Mouse (Mus musculus) 3134 (cell line): ENCODE results near the gene Pitpnc1.

Experiments
- DNase-seq: peaks from one replicate; pipeline ENCODE4 v3.0.0-alpha.2; 2011; ENCODE audit warnings: low spot score; ENCODE audit not compliant: insufficient read length; ENCODE audit errors: extremely low read depth

Pitpnc1 gene

DNA sequence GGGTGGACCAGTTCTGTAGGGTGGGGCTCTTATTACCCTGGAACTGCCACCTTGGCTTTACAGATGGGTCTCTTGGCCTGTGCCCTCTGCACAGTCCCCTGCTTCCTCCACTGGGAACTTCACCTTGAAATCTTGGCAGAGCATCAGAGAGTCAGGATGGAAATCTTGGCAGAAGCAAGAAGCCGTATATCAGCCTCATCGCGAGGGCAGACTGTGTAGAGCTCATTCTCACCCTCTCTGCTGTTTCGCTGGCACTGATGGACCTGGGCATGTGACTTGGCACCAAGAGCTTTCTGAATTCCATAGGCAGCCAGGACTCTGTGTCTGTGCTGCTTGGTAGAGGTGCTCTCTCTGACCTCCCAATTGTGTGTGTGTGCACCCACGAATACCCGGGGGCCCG lies 221.7 kb downstream of the Pitpnc1 start:
- DNase-seq, result no peak

DNA sequence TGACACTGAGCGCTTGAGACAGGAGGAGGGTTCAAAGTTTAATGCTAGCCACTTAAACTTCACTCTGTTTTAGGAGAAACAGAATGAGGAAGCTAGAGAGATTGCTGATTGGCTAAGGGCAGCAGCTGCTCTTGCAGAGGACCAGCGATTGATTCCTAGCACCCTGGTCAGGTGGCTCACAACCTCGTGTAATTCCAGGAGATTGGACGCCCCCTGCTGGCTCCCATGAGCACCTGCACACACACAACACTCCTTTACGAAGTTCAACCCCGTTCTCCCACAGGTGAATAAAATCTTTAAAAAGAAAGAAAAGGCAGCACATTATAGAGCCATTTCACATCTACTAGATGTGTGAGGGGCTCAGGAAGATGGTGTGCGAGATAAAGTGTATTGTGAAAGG lies 224.8 kb downstream of the Pitpnc1 start:
- no peak for DNase-seq

DNA sequence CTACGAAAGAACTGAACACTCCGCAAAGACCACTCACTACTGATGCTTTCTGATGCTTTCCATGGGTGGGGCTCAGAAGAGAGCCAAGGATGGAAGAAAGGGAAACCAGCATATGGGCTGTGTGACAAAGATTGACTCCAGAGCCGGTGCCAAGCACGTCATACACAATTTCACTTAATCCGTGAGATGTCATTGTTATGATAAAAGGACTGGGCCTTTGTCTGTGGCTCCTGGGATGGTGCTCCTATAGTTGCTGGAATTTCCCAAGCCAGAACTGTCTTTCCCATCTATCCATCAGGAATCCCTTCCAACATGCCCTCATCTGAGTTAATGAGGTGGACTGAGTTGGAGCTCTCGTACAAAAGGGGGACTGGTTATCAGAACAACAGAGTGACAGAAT lies 227.4 kb downstream of the Pitpnc1 start:
- DNase-seq, result no peak

DNA sequence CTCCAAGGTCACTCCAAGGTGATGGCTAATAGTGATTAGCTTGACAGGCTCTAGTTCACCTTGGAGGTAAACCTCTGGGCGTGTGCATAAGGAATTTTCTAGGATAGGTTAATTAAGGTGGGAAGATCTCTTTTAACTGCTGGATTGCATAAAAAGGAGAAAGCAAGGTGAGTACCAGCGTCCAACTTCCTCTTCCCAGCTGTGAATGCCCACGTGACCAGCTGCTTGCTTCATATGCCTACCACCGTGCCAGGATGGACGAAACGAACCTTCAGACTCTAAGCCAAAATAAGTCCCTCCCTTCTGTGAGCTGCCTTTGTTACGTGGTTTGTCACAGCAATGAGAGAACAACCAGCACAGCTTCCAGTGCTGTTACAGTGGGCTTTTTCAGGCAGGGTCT lies 228.8 kb downstream of the Pitpnc1 start:
- no peak for DNase-seq

DNA sequence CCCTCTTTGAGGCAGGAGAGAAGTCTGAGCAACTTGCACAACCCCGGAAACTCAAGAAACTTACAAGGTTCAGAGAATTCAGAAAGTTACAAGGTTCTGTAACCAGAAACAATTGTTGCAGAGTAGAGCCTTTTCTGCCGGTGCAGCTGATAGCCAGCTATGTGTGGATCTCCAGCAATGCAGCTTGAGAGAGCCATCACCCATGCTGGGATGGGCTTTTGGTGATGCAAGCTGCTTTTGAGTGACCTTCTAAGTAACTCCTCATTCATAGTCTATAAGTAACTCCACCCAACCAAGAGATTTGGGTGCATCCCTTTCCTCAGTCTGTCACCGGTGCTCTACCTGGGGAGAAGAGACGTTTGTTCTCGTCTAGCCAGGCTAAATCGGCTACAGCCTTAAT lies 232.0 kb downstream of the Pitpnc1 start:
- DNase-seq, result no peak

DNA sequence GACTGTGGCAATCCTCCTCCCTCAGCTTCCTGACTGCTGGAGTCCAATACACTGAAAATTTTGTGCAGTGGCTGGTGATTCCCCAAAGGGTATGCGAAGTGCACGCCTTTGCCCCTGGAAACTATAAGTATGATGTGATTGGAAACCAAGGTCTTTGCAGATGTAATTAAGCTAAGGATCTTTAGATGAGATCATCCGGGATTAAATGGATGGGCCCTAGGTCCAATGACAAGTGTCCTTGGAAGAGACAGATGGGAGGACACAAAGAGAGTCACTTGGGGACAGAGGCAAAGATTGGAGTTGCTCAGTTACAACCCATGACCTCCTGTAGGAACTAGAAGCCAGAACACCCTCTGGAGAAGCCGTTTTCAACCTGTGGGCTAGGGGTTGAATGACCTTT lies 233.0 kb downstream of the Pitpnc1 start:
- DNase-seq, result no peak

DNA sequence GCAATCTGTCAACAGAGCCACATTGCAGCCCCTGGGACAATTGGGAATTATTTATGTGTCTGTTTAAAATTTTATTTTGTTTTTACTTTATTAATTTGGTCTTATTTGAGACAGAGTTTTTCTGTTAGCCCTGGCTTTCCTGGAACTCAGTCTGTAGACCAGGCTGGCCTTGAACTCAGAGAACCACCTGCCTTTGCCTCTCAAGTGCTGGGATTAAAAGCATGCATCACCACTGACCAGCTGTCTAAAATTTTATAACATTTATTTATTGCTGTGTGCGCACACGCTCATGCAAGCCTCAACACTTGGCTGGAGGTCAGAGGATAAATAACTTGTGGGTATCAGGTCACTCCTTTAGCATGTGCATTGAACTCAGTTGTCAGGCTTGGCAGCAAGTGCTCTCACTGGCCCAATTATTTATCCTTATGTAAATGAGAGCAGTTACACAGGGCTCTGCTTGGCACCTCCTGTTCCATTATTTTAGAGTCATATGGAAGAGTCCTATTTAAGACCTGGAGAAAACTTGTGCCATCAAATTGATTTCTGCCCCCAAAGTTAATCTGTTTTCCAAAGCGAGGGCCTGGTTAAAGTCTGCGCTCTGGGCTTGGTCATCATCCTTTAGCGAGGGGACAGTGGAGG lies 237.1 kb downstream of the Pitpnc1 start:
- DNase-seq, result no peak

DNA sequence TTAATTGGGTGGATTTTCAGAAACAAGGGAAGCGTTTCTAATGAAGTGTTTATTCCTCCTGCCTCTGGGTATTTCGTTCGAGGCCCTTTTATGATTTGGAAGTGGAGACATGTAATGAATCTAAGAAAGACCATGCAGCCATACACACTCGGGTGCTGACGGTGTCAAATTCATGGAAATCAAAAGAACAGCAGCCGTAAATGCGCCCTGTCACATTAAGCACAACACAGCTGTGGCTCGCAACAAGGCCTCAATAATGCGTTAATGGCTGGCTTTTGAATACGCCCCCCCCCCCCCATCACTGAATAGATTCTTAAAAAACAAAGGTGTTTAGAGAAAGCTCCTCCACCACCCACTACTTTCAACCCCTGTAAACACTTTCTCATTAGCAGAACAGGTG lies 240.4 kb downstream of the Pitpnc1 start:
- DNase-seq, result no peak

DNA sequence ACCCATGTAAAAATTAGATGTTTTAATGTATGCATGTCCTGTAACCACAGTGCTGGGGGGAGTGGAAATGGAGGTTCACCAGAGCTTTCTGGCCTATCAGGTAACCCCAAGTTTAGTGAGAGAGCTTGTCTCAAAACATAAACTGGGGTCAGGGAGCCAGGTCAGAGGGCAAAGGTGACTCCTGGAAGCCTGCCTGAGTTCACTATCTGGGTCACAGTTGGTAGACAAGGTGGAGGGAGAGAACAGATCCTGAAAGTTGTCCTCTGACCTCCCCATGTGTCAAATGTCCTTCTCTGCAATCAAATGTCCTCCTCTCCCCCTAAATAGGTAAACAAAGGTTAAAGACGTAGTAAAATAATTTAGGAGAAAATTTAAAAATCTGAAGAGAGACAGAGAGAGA lies 244.1 kb downstream of the Pitpnc1 start:
- DNase-seq, result no peak

DNA sequence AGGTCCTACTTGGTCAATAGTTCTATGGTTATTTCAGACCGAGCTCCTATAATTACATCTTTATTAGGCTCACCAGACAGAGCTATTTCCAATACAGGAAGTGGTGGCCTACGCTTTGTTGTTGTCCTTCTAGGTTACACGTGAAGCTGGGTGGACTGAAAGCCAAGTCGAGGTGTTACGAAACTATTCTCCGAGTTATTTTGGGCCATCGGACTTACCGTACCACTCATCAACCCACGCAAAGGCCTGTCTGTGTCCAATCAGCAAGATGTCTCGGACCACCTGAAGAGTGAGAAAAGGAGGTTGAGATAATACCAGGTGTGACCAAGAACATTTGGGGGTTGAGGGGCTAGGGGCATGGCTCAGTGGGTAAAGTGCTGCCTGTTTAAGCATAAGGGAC lies 244.5 kb downstream of the Pitpnc1 start:
- DNase-seq, result no peak

DNA sequence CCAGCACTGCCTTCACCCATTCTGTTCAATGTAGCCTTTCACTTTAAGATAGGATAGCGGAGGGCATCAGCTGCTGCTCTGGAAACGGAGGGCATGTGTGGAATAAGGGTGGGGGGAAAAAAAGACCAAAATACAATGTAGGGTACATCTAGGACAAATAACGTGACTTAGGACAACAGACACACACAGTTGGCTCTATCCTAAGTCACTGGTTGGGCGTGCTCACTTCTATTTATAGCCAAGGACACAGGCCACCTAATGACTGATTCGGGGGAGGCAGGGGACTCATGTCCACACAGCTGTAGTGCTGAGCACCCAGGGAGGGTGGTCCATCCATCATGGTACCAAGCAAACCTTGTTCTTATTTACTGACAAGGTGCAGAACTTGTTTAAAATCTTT lies 245.2 kb downstream of the Pitpnc1 start:
- DNase-seq, result no peak

DNA sequence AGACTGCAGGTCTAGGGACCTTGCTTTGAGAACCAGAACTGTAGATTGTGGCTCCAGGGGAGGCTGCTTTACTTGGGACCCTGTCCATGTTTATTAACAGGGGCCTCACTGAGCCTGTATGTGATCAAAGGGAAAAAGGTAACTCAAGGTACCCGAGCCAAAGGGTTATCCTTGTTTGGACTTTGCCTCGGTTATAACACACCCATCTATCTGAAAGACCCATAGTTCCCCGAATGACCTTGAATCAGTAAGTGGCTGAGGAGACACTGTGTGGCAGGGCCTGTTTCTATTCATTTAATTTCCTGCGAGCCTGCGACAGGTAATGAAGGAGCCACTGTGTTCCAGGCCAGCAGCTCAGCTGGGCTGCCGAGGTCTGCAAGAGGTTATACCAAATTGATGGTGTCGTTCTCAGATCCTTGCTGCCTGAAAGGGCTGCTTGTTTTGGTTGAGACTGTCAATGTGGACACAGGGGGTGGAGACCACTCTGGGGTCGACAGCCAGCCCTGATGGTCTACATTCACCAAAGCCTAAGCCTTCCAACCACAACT lies 246.8 kb downstream of the Pitpnc1 start:
- DNase-seq, result no peak

DNA sequence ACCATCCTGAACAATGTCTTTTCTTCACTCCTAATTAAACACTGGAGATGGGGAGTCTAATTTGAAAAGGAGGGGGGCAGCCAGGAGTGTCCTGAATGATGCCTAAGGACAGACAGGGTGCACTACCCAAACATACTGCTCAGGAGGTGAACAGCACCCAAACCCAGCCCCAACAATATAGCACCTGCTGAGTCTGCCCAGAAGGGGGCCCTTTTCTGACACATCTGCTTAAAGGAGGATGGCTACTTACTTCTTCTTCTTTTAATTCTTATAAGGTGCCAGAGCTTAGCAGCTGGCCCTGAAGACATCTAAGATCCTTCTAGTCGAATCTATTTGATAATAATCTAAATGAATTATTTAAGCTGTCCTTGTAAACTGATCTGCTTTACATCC lies 247.3 kb downstream of the Pitpnc1 start:
- no peak for DNase-seq

DNA sequence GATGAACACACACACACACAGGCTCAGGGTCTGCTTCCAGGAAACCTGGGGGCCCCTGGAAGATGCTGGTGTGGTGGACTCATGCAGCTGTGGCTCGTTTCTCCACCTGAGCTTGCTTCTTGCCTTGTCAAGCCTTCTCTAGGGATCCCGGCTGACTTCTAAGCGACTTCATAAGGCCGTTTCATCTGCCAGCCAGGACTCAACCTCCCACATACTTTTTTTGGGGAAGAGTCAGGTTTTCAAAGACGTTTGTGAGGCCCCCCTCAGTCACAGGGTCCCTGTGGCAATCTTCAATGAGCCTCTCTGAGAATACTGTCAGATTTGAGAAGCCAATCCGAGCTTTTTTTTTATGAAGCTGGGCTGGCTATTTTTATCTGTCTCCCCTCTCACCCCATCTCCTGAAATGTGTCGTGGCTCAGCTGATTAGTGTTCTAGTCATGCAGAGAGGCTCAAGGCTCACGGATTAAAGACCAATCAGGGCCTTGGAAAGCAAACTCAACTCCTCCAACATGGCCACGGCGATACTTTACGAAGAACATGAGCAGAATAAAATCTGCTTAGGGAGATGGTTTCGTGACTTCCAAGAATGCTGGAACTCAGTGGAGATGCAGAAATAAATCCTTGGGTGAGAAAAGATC lies 247.8 kb downstream of the Pitpnc1 start:
- DNase-seq, result no peak

DNA sequence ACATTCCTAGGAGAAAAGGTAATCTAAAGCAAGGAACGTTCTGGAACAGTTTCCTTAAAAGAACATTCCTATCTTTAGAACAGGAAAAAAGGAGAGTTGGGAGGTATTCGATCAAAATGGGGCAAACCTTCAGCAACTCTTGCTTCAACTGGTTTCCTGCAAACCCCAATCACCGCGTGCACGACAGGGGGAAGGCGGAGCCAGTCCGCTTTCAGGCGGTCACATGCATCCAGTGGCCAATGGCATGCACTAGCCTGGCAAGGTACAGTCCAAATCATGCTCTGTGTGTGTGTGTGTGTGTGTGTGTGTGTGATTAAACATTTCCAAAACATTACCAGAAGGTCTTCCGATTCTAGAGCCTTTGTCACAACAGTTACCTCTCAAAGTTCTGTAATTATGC lies 255.4 kb downstream of the Pitpnc1 start:
- no peak for DNase-seq

DNA sequence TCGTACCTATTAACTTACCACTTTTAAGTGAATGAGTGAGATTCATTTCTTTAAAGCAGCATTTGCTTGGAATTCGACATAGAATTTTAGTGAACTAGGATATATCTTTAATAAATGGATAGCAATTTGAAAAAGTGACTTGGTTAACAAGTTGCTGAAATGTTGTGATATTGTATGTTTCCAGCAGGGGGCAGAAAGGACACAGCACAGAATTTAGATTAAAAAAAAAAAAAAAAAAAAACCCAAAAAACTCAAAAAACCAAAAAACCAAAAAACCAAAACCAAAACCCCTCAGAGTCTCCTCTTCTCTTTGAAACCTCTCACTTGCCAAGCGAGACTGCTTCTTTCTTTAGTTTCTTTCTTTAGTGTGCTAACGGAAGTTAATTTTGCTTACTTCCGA lies 256.8 kb downstream of the Pitpnc1 start:
- DNase-seq, result no peak

DNA sequence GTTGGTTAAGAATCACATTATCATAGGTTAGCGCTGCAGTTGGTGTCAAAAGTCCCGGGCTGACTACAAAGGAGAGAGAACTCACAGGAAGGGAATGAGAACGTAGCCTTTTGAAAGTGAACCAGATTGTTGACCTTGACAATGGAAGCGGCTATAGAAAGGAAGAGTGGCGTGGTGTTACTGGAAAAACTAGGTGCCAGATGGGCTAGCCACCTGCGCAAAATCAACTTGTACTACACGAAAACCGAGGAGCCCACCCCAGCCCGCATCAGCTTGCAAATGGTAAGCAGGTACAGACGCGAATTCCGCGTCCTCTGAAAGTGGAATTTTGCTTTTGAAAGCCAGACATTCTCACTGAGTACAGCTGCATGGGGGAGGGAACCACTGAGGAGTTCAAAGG lies 260.7 kb downstream of the Pitpnc1 start:
- no peak for DNase-seq

DNA sequence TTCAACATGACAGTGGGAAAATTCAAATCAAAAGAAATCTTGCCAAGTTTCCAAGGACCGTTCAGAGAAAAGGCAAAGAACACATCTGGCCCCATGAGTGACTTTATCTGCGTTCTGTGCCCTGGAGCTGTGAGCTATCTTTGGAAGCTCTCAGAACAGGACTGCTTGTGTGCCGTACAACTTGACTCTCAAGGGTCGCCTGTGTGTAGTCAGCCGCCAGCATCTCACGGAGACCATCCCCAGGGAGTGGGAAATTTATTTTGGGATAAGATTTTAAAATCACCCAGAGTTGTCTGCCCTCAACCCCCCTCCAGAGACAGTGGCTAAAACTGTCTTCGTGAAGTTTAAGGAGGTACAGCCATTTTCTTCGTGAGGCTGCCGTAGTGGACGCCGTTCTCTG lies 268.7 kb downstream of the Pitpnc1 start:
- DNase-seq, result no peak

DNA sequence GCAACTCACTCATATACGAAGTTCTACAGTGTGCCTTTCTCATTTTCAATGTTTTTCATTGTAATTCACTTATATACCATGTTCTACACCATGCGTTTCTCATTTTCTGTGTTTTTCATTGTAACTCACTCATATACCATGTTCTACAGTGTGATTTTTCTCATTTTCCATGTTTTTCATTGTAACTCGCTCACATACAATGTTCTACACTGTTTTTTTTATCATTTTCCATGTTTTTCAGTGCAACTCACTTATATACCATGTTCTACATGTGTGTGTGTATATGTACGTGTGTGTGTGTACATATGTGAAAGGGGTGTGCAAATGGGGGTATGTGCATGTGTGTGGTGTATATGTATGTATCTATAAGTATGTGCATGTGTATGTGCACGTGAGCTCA lies 271.2 kb downstream of the Pitpnc1 start:
- peak; percentile 24 for DNase-seq

DNA sequence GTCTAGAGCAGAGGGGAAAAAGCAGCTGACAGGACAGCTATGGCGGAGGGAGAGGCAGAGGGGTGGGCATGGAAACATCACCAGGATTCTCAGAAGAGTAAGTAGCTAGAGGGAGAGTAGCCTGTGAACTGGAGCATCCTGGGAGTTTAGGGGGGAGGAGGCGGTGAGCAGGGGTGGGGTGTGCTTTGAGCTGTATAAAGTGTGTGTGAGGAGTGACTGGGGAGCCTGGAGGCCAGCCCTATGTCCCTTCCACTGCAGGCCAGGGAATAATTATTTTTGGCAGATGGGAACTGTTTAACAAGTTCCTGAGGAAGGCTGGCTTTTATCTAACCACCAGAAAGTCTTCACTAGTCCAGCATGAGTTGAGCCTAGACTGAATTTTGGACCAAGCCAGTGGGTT lies 275.2 kb downstream of the Pitpnc1 start:
- DNase-seq, result no peak

DNA sequence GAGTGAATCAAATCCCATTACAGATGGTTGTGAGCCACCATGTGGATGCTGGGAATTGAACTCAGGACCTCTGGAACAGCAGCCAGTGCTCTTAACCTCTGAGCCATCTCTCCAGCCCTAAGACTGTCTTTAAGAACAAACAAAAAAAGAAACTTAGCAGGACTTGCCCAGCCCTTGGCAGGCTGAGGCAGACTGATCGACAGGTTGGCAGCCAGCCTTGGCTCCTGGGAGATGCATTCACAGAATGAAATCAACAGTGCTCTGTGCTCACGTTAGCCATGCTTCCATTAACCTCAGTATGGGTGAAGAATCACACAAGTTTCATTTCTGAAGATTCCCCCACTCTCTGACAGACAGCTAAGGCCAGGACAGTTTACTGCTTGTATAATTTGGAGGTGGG lies 280.1 kb downstream of the Pitpnc1 start:
- peak; percentile 13 for DNase-seq
